Comparison of ENCODE assay signal across 9 mouse cellular contexts in the genomic region with DNA sequence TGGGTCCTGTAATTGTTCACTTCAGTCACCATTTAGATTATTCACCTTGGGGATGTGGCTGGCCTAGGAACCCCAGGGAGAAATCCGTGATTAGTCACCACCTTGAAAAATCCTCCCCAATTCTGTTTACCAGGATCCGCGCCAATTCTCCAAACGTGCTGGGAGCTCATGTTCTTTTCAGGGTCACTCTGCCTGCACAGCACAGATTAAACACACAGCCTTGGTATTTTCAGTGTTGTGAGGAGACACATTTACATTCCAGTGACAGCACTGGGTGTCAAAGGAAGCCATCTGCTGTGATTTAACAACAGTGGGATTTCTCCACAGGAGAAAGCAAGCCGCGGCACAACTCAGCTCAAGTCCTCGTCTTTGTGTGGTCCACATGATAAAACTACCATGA.
DNase-seq lines count a peak whose midpoint lies in the region; ATAC-seq lines count a peak whose summit lies in the region.
"Had no signal": no experiment of that assay in that cellular context is flagged by ENCODE, and none has a peak within 500 bp of the region (broad histone marks: within the 10 kb centered on the region; RNA-seq: fewer than 3 reads in every experiment).

No protein-coding gene starts in this region.

- 18% methylated on average over 7 of the region's 7 CpGs for WGBS in stomach, embryonic 16.5 days
- 37% methylated on average over 7 of the region's 7 CpGs for WGBS in heart, embryonic 10.5 days

- peak overlapping the region; percentile 62 for H3K27ac ChIP-seq in stomach, embryonic 16.5 days (ENCODE audit: low read length)
- no peak overlapping the region for H3K27ac ChIP-seq in heart, embryonic 10.5 days
- H3K27ac ChIP-seq: limb, embryonic 12.5 days had no signal

- H3K4me2 ChIP-seq in stomach, embryonic 16.5 days (ENCODE audit: low read depth, low read length), result 0 out of 2 replicates have a peak overlapping the region, but pooled peaks have one; percentile 0
- H3K4me2 ChIP-seq: limb, embryonic 12.5 days had no signal

- H3K4me1 ChIP-seq in stomach, embryonic 16.5 days (ENCODE audit: control insufficient read depth, insufficient read depth, low read length), result peaks cover 8% of the 10 kb centered on the region
- H3K4me1 ChIP-seq in heart, embryonic 10.5 days, result 0 out of 2 replicates have a peak, but pooled peaks cover 2% of the 10 kb centered on the region

- peak; percentile 62; the same call in 1 of the 2 replicates for ATAC-seq in stomach, embryonic 16.5 days (ENCODE audit: insufficient read depth, low FRiP score)
- no peak for ATAC-seq in inflammation-experienced regulatory T-cells, adult 6 months

- no peaks in the 10 kb centered on the region for H3K9me3 ChIP-seq in stomach, embryonic 16.5 days (replicated peaks; ENCODE audit: control insufficient read depth, low read length)
- H3K9me3 ChIP-seq in heart, embryonic 10.5 days, result no peaks in the 10 kb centered on the region
- H3K9me3 ChIP-seq: limb, embryonic 12.5 days had no signal

- no peaks in the 10 kb centered on the region for H3K36me3 ChIP-seq in stomach, embryonic 16.5 days (ENCODE audit: control insufficient read depth, insufficient read depth, low read length)
- H3K36me3 ChIP-seq in heart, embryonic 10.5 days, result no peaks in the 10 kb centered on the region
- H3K36me3 ChIP-seq: limb, embryonic 12.5 days had no signal

- H3K27me3 ChIP-seq in stomach, embryonic 16.5 days (ENCODE audit: control insufficient read depth, insufficient read depth, low read length), result no peaks in the 10 kb centered on the region
- no peaks in the 10 kb centered on the region for H3K27me3 ChIP-seq in heart, embryonic 10.5 days (ENCODE audit: insufficient read depth, poor library complexity, severe bottlenecking)

- peak; percentile 25 to 56 for DNase-seq in cerebellum, postnatal 25 days
- DNase-seq in cerebellum, adult 18-20 months, result no peak
- DNase-seq in NIH3T3 (ENCODE audit: low read depth), result peak; percentile 58
- DNase-seq in frontal cortex, postnatal 14 days (ENCODE audit: low spot score in 2 of 2), result peak; percentile 10 to 13
- peak; percentile 13 for DNase-seq in lung, postnatal 14 days
- DNase-seq in heart, embryonic 10.5 days (ENCODE audit: low spot score), result no peak

- H3K4me3 ChIP-seq in stomach, embryonic 16.5 days (replicated peaks; ENCODE audit: low read length), result no peak overlapping the region
- no peak overlapping the region for H3K4me3 ChIP-seq in heart, embryonic 10.5 days
- H3K4me3 ChIP-seq: limb, embryonic 12.5 days had no signal

- H3K9ac ChIP-seq in stomach, embryonic 16.5 days (ENCODE audit: low read length), result no peak overlapping the region
- H3K9ac ChIP-seq: limb, embryonic 12.5 days had no signal

Comparison
In these comparisons a context has a peak if more than half of its experiments do, and no peak if none do; other contexts are left out.
1. DNase-seq: peak in cerebellum, postnatal 25 days (2 of 2), NIH3T3 (single experiment), frontal cortex, postnatal 14 days (2 of 2) and lung, postnatal 14 days (single experiment); none in cerebellum, adult 18-20 months (0 of 2) and heart, embryonic 10.5 days (single experiment).